Comparison of ENCODE assay signal across 16 mouse cellular contexts in the genomic region with DNA sequence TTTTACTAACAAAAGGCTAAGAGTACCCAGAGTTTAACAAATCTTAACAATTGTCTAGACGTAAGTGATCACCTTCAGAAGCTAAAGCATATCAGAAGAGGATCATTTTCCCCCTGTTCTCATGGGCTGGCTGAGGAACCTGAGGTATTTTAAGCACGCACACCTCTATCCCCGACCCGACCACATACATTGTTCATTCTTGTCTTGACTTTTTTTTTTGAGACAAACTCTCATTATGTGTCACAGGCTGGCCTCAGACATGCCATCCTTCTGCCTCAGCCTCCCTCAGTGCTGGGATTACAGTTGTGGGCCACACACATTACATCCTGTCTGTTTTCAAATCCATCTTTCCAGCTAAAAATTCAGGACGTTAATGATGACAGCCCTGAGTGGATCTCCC.
DNase-seq lines count a peak whose midpoint lies in the region; TF ChIP-seq lines count a peak whose summit lies in the region.
"Had no signal": no experiment of that assay in that cellular context is flagged by ENCODE, and none has a peak within 500 bp of the region (broad histone marks: within the 10 kb centered on the region; RNA-seq: fewer than 3 reads in every experiment).

No protein-coding gene starts in this region.

- TF ChIP-seq EP300 in CH12.LX (IDR thresholded peaks at IDR 0.05; ENCODE audit: low read length), result peak; percentile 69

- peaks cover 17 to 21% of the 10 kb centered on the region in 2 experiments for H3K4me1 ChIP-seq in CH12.LX (ENCODE audit: control insufficient read depth in 1 of 2, insufficient read depth in 2 of 2)

- H3K27me3 ChIP-seq in CH12.LX (replicated peaks), result no peaks in the 10 kb centered on the region
- H3K27me3 ChIP-seq: Patski had no signal

- H3K79me2 ChIP-seq in CH12.LX (replicated peaks; ENCODE audit: control insufficient read depth, extremely low read depth, insufficient read depth, poor library complexity, severe bottlenecking), result no peaks in the 10 kb centered on the region

- no peak overlapping the region for H3K9ac ChIP-seq in CH12.LX (ENCODE audit: insufficient read depth, low read depth)

- H3K9me3 ChIP-seq in CH12.LX (replicated peaks; ENCODE audit: low read length), result no peaks in the 10 kb centered on the region
- H3K9me3 ChIP-seq: G1E had no signal

- dilution Hi-C loops in CH12.LX (cut with MboI; ENCODE audit: extremely low pct_ligation_motif_present, extremely low pct_unique_long_range_greater_than_20kb, low sequenced_read_pairs), result no loop called here

- TF ChIP-seq CTCF in CH12.LX (conservative IDR thresholded peaks at IDR 0.05 in 1 of 2, IDR thresholded peaks at IDR 0.05 in 1 of 2; ENCODE audit: low read depth in 2 of 2, low read length in 2 of 2), result no peak

- no peak overlapping the region for H3K27ac ChIP-seq in CH12.LX (ENCODE audit: insufficient read depth, low read depth)

- H3K36me3 ChIP-seq in CH12.LX (replicated peaks in 1 of 2; ENCODE audit: control insufficient read depth in 1 of 2, insufficient read depth in 1 of 2, low read length in 1 of 2), result no peaks in the 10 kb centered on the region
- H3K36me3 ChIP-seq: G1E had no signal

- DNase-seq in CH12.LX (ENCODE audit: extremely low read depth), result peak; percentile 31
- DNase-seq in layer of hippocampus, adult 18-20 months (ENCODE audit: low spot score in 2 of 2), result no peak
- DNase-seq: adrenal gland, adult 2 months; adrenal gland, adult 8-10 months; adrenal gland, postnatal 10 days; adrenal gland, postnatal 14 days; adrenal gland, postnatal 25 days; adrenal gland, postnatal 36 days; B cell, adult 2 months; cerebellum, adult 11 months; cerebellum, adult 11-12 months; cerebellum, adult 18-20 months; cerebellum, adult 2 months; cerebellum, adult 8-10 months had no signal

- no peak overlapping the region for H3K4me3 ChIP-seq in CH12.LX (replicated peaks in 1 of 3; ENCODE audit: low read depth in 2 of 3, low read length in 2 of 3, poor library complexity in 1 of 3)

- TF ChIP-seq POLR2A in CH12.LX (IDR thresholded peaks at IDR 0.05; ENCODE audit: low read depth, low read length), result no peak

- in situ Hi-C loops in CH12.LX (cut with MboI; ENCODE audit: low pct_ligation_motif_present, low pct_unique_long_range_greater_than_20kb, low sequenced_read_pairs), result no loop called here

- no peak overlapping the region for H3K4me2 ChIP-seq in CH12.LX (ENCODE audit: insufficient read depth, low read depth, poor library complexity, severe bottlenecking)

- TF ChIP-seq RAD21 in CH12.LX (IDR thresholded peaks at IDR 0.05; ENCODE audit: low read depth, low read length), result no peak

TF ChIP-seq in CH12.LX, 34 proteins besides CTCF, POLR2A, EP300 and RAD21:
- TF ChIP-seq MYC (IDR thresholded peaks at IDR 0.05; ENCODE audit: low read depth, low read length) (0 out of 2 replicates have a peak, but pooled peaks have one; percentile 10), GABPA (IDR thresholded peaks at IDR 0.05; ENCODE audit: insufficient replicate concordance, low read depth, low read length) (no peak), ZMIZ1 (IDR thresholded peaks at IDR 0.05; ENCODE audit: low read depth, low read length) (no peak), ZNF384 (IDR thresholded peaks at IDR 0.05; ENCODE audit: low read depth, low read length) (peak; percentile 92), JUND (conservative IDR thresholded peaks at IDR 0.05; ENCODE audit: low read depth, low read length) (peak; percentile 74; the same call in 1 of the 2 replicates), CHD1 (IDR thresholded peaks at IDR 0.05; ENCODE audit: low read depth, low read length) (no peak), BHLHE40 (IDR thresholded peaks at IDR 0.05; ENCODE audit: low read depth, low read length) (peak; percentile 67), MEF2A (IDR thresholded peaks at IDR 0.05; ENCODE audit: borderline replicate concordance, low read depth, low read length) (peak; percentile 52; the same call in 1 of the 2 replicates), POLR2AphosphoS2 (IDR thresholded peaks at IDR 0.05; ENCODE audit: low read depth, low read length) (no peak), MAZ (IDR thresholded peaks at IDR 0.05; ENCODE audit: low read depth, low read length) (0 out of 2 replicates have a peak, but pooled peaks have one; percentile 4), UBTF (IDR thresholded peaks at IDR 0.05; ENCODE audit: low read depth, low read length) (no peak), JUN (IDR thresholded peaks at IDR 0.05; ENCODE audit: insufficient read depth, low read depth, low read length) (peak; percentile 47), ZC3H11A (IDR thresholded peaks at IDR 0.05; ENCODE audit: low read depth, low read length) (no peak), IRF4 (IDR thresholded peaks at IDR 0.05; ENCODE audit: low read depth, low read length) (peak; percentile 94), NELFE (IDR thresholded peaks at IDR 0.05; ENCODE audit: low read depth, low read length) (no peak), USF2 (conservative IDR thresholded peaks at IDR 0.05; ENCODE audit: low read depth, low read length) (no peak)
